Mouse (Mus musculus): ENCODE measurements around the gene A630023A22Rik.

The A630023A22Rik gene

DNA sequence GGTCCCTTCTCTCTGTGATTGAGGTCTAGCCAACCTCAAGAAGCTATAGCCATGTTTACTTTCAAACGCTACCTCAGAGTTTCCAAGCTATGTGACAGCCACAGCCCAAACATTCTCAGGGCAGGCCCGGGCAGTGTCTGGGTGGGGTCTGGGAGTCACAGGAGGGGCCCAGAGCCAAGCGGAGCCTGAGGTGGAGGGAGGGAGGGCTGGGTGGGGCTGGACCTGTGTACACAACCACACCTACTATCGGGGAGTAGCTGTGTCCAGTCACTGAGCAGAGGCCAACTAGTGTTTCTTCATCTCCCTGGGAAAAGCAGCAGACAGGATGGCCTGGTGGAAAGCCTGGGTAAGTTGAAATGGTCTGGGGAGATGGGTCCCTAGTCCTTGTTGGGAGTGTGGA, 16.8 kb downstream of the A630023A22Rik start, which contains the start of gene Anxa8:
Gene Anxa8 (plus strand): TSS at position 251 of the 400 bp plus-strand sequence.
- DNase-seq: no peak

DNA sequence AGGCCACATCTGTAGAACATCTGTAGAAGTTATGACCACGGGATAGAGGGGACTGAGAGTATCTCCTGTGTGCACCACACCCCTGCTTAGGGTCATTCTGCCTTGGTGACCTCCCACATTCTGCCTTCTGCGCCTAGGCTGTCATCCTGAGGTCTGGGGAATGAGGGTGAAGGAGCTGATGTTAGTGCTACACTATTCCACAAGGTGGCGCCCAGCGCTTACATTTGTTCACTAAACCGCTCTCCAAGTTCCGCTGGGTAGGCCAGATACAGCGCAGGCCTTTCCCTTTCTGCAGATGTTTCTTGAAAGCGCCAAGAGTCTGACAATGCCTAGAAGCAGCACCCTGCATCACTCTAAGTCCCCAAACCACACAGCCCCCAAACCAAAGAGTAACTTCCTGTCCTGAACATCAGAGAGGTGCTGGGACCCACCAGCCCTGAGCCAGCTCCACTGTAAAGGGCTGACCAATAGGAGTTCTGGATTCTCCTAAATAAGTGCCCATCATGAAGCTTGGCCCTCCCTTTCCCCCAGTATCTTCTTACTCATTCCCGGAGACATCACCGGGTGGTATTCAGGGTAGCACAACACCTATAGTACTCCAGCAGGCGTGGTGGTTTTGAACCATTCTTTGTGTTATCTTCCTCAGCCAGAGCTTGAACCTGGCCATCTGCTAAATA, 22.1 kb downstream of the A630023A22Rik start:
- DNase-seq: peak; percentile 7 to 12

DNA sequence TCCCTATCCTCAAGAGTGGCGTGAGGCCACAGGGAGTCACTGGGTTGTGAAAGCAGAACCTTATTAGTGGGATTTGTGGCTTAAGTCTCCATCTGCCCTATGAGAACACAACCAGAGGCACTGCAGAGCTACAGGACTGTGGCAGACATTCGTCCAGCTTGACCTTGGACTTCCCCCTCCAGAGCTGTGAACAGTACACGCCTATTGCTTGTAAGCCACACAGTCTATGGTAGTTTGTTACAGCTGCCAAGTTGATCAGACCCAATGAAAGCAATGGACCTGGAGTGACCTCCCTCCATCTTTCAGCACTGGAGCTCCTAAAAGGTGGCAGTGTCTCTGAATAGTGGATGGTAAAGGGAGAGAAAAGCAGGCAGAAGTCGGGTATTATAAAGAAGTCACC, 24.3 kb downstream of the A630023A22Rik start:
- no peak for DNase-seq

DNA sequence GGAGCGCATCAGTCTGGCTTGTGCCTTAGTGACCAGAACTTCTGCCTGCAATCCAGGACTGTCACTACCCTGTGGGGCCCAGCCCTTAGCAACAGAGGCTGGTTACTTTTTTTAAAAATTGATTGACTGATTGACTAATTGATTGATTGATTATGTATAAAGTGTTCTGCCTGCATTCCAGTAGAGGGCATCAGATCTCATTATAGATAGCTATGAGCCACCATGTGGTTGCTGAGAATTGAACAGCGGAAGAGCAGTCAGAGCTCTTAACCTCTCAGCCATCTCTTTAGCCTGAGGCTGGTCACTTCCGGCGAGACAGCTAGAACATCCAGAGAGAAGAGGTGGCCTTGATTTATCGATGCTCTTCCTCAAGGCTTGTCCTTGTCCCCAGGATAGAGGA, 25.3 kb downstream of the A630023A22Rik start:
- DNase-seq: no peak

DNA sequence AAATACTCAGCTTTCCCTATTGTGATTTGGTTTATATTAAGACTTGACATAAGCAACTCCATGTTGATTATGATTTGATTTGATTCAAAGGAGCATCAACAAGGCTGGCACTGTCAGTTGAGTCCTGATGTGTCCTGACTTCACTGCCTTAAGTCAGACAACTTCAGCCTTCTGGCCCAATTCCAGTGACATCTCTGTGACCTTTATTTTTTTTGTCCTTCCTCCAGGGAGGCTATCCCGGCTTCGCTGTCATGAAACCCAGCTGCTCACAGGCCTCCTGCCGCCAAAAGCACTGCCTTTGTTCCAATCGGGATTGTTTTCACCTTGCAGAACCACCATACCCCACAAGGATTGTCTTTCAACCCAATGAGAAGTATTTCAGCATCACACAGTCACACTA, 27.2 kb downstream of the A630023A22Rik start:
- no peak for DNase-seq

DNA sequence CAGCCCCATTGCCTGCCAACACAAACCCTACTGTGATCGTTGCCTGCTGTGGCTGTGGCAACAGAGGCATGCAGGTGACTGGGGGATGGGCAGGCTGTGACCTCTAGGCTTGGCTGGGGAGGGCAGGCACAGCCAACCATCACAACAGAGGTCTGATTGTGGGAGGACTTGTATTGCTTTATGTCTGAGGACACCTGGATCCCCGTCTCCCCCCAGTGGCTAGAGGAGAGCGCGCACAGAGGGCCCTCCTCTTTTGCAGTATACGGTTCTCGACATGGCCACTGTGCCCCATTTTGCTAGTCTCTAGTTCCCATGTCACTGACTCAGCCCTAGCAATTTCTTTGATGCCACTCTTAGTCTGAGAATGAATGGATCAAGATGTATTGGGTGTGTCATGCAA, 30.9 kb downstream of the A630023A22Rik start:
- DNase-seq: no peak

DNA sequence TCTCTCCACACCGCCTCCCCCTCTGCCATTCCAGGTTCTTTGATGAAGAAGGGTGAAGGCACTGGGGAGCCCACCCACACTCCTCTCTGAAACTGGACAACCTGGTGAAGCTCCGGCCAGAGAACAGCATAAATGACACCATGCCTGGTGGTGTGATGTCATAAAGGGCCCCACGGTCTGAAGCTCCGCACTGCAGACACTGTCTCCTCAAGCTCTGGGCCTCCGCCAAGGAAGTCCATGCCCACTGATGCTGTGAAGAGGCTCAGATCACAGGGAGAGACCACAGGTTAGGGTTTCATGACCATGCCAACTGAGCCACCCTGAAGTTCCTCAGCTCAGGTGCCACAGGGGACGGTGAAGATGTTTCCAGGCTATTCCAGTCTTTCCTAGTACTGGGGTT, 50.0 kb downstream of the A630023A22Rik start, which contains the start of gene Antxrl:
Gene Antxrl (plus strand): TSS at position 192 of the 400 bp plus-strand sequence.
- no peak for DNase-seq

DNA sequence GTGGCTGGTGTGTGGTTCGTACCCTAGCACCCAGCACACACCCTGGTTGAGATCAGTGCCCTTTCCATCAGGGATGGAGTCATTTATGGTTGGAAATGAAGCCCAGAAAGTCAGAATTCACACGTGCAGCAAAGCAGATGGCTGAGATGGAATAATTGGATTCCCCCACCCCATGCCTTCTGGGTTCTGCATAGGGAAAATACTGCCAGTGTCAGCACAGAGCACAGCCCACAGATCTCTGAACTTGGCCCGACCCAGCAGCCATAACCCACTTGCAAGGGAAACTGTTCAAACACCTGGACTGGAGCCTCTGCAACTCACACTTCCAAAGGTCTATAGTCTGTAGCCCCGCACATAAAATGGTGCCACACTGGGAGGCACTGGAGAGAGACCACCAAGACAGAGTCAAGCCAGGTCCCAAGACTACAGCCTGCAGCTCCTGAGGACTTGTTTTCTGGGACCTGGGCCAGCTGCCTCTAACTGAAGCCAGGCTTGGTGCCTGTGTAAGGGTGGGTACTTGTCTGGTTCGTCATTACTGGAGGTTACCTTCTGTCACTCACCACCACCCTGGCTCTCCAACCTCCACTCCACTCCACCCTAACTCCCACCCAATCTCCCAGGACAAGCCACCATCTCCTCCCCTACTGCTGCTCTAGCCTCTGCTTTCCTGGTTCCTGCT, 52.3 kb downstream of the A630023A22Rik start:
- no peak for DNase-seq

DNA sequence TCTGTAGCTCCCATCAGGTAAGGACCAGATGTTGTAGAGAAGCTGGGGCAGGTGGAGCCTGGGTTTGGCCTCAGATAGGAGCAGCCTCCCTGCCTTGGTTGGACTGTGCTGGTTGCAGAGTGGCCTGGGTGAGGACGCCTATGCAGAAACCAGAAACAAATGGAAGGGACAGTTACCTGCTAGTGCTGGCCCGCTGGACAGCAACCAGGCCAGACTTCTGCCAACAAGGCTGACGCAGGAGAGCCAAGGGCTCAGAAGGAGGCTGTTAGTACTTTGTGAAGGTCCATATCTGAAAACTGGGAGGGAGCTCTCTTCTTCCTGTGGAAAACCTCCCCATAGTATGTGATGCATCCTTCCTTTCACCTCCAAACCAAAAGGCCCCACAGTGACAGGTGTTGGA, 59.2 kb downstream of the A630023A22Rik start:
- no peak for DNase-seq

DNA sequence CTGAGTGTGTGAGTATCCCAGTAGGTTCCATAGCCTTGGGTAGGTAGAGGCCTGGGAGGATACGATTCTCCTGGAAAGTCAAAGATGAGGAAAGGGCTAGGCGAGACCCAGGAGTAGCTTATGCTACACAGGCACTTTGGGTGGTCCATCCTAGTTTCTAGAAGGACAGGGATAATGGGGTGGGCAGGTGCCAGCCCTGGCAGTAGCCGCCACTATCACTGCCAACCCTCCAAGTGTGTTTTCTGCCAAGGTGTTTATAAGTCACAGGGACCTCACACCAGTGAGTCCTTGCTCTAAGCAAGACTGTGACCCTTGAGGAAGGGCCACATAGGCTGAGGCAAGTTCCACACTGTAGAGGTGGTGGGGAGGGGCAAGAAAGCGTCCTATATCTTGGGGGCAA, 61.3 kb downstream of the A630023A22Rik start:
- no peak for DNase-seq

DNA sequence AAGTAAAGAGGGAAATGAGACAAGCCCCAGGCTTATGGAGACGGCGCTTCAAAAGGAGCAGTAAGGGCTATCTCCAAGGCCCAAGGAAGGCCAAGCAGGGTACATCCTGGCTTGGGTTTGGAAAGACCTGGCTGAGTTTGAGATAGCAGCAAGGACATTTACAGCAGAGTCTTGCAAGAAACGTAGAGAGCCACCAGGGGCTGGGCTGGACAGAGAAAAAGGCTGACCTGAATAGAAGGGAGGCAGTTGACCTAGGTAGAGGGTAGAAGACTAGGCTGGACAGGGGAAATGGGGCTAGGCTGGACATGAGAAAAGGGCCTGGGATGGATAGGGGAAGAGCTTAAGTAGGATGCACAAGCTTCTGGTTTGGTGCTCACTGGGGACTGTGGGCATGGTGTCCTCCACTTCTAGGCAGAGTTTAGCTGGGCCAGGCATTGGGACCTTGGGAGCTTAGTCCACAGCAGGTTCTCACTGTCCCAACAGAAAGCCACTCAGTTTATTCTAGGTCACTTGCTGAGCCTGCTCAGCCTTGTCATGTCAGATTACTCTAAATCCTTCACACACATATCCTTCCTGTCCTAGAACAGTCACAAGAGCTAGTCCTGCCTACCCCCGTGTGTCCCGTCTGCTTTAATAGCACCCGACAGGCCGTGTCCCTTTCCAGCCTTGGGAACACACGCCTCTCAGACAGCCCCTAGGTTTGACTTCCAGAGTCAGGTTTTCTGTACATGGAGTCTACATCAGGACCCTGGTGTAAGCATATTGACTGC, 68.5 kb downstream of the A630023A22Rik start:
- no peak for DNase-seq

DNA sequence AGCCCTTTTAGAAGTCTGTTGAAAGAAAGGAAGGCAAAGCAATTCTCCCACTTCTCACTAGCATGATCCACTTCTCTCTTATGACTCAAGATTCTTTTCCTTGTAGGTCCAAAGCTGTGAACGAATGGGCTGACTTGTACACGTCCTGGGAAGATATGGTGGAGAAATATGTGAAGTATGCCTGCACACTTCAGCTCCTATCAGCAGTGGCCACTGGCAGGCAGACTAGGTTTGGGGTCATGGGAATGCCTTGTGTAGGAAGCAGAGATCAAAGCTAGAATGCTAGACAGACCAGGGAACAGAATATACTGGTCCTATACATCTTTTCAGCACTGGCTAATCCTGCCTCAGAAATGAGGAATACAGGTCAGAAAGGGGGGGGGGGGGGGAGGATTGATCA, 75.8 kb downstream of the A630023A22Rik start:
- no peak for DNase-seq

DNA sequence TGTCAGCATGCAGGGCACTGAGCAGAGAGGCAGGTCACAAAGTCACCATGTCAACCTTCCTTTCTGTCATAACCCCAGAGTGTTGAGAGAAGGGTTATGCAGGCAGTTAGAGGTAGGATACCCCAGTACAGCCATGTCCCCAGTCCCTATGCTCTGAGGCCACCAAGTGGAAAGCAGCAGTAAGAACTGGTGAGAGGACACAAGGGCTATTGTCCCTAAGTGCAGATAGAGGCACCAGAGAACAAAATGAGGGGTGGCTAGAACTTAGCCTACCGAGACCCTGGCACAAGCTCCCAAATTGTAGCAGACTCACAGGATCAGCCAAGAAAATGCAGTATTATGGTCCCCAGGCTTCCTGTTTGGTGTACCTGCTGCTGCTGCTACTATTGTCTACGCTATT, 85.6 kb downstream of the A630023A22Rik start:
- DNase-seq: no peak

DNA sequence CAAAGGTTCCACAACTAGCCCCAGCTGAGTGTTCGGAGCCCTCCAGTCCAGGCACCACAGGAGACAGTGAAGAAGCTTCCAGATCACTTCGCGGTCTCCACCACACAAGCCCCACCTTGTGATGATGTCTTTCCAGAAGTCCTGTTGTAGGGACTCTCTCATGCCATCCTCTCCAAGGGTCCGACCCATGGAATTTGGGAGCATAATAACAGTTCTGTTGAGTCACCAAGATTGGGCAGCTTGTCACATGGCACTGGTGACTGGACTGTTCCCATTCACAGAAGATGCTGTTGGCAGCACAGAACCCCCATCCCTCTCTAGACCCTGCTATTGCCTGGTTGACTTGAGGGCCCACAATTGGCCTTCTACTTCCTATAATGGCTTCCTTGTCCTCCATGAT, 86.2 kb downstream of the A630023A22Rik start, which contains the start of gene Gm5460:
Gene Gm5460 (plus strand): TSS at position 378 of the 400 bp plus-strand sequence.
- no peak for DNase-seq

DNA sequence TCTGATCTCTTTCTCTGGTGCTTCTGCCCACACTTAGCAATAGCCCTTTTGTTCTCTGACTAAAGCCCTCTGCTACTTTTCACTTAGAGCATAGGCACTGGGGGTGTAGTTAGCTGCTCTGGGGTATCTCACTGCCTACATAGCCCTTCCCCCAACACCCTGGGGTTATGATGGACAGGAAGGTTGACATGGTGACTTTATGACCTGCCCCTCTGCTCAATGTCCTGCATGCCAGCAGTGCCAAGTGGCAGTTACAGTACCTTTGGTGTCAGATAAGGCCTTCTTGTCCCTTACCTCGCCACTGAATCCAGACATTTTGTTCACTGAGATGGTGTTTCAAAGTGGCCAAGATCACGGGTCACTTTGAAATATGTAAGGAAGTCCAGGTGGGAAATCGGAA, 87.5 kb downstream of the A630023A22Rik start, which contains the start of gene Gm30083:
Gene Gm30083 (minus strand): TSS at position 120 of the 400 bp plus-strand sequence.
- no peak for DNase-seq

DNA sequence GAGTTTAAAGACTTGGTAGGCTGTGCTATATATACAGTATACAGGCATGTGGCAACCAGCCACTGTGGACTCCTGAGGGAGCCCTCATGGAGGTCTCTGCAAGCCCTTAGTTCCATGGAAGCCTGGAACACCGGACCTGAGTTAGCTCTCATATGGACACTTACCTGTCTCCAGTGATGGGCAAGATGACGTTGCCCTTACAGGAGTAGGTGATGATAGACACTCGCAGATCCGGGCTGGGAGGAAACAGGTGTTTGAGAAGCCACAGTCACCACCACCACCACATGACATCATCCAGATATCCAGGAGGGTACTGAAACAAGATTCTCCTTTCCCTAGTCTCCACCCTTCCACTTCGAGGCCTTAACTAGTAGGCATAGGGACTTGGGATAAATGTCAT, 100.2 kb downstream of the A630023A22Rik start:
- DNase-seq: no peak

DNA sequence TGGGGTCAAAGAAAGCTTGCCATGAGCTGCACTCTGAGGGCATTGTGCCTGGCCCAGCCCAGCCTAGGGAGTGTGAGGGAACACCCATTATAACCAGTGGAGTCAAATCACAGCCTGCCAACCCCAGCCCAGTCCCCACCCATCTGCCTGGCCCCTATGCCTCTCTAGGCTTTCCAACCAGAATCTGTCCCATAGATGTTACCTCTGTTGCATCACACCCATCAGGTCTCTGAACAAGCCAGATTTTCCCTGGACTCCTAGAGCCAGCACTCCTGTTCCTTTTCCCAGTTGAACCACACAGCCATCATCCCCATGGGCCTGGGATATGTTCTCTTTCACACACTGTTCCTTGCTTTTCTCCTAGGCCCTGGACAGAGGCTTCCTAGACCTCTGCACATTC, 101.1 kb downstream of the A630023A22Rik start:
- no peak for DNase-seq
